Mouse (Mus musculus) cerebellum, postnatal 36 days (tissue): ENCODE data around the gene Edn2.

Experiments used
- DNase-seq, 2 experiments: peaks; one replicate each; pipeline ENCODE4 v3.0.0; 2021 to 2022; ENCODE audit warnings: mixed read lengths in 2 of 2

The Edn2 gene

GRCm38 (mm10) chr4:120206471-120206891, 45.5 kb downstream of the Edn2 start:
- DNase-seq = peak; percentile 44 to 50

GRCm38 (mm10) chr4:120212080-120212479, 51.1 kb downstream of the Edn2 start:
- DNase-seq = no peak

DNA sequence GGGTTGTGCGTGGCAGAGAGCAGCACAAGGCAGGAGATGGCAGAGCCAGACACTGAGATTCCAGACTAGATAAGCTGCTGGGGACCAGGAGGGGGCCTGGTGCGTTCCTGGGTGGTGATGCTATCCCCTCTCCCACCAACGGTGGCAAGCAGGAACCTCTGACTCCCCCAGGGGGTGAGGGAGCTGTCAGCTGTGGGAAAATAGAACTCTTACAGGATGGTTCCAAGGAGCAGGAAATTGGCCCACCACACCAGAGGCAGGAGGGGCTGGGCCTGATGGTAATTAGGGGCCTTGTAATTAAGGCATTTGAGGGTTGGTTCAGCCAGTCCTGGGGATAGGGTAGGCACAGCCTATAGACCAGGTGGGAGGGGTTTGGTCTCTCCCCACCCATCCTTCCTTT, 51.8 kb downstream of the Edn2 start:
- DNase-seq = no peak

- peak; percentile 73 to 76 for DNase-seq
These were observed 55.0 kb downstream of the Edn2 start for GRCm38 (mm10) chr4:120215915-120216591.

DNA sequence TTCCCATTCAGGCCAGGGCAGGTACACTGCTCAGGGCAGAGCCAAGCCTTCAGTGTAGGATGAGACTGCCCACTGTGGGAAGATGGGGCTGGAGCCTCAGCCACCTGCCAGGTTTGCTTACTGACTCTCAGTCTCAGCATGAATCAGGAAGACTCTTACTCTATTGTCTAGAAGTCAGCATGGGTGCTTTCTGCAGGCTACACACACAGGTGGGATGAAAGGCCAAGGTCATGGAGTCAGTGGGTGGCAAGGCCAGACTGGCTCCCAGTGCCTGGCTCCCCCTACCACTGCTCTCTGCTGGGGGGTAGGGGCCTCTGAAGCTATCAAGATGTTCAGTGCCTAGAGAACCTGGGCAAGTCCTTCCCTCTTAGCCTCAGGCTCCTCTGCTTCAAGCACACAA, 55.9 kb downstream of the Edn2 start:
- DNase-seq = no peak
